Mouse (Mus musculus) adrenal gland, adult (tissue): ENCODE measurements around the gene Arhgef1.

Source experiments
- DNase-seq, 2 experiments: peaks; one replicate each; pipeline ENCODE4 v3.0.0; 2022 to 2023; ENCODE audit warnings: low spot score in 1 of 2; ENCODE audit not compliant: inconsistent age in 2 of 2

Arhgef1 gene

GRCm38 (mm10) chr7:24931651-24932050 lies 28.9 kb downstream of the Arhgef1 start:
- no peak for DNase-seq

- no peak for DNase-seq
Measured at GRCm38 (mm10) chr7:24943641-24944040, 40.9 kb downstream of the Arhgef1 start.

- no peak for DNase-seq
Measured at GRCm38 (mm10) chr7:24944257-24944950, 41.7 kb downstream of the Arhgef1 start, which contains the start of gene Gm4881. Gene Gm4881, minus strand, starts transcription at chr7:24944494.

- no peak for DNase-seq
Measured at GRCm38 (mm10) chr7:24947316-24948048, 44.8 kb downstream of the Arhgef1 start.

GRCm38 (mm10) chr7:24948774-24949173 lies 46.1 kb downstream of the Arhgef1 start:
- no peak for DNase-seq

GRCm38 (mm10) chr7:24949958-24950623 lies 47.4 kb downstream of the Arhgef1 start:
- peak; percentile 61 to 82 for DNase-seq

GRCm38 (mm10) chr7:24953966-24954365 lies 51.3 kb downstream of the Arhgef1 start:
- DNase-seq, result no peak

- DNase-seq, result no peak
Measured at GRCm38 (mm10) chr7:24954450-24954849, 51.7 kb downstream of the Arhgef1 start.

- no peak for DNase-seq
Measured at GRCm38 (mm10) chr7:24955226-24955625, 52.5 kb downstream of the Arhgef1 start.

GRCm38 (mm10) chr7:24964288-24964687 lies 61.6 kb downstream of the Arhgef1 start:
- DNase-seq, result no peak

GRCm38 (mm10) chr7:24964897-24965535 lies 62.3 kb downstream of the Arhgef1 start:
- peak; percentile 72 to 93 for DNase-seq

GRCm38 (mm10) chr7:24967966-24968365 lies 65.3 kb downstream of the Arhgef1 start:
- no peak for DNase-seq

- DNase-seq, result no peak
Measured at GRCm38 (mm10) chr7:24968463-24968862, 65.8 kb downstream of the Arhgef1 start.

GRCm38 (mm10) chr7:24969805-24970204 lies 67.1 kb downstream of the Arhgef1 start:
- DNase-seq, result no peak

- DNase-seq, result no peak
Measured at GRCm38 (mm10) chr7:24970341-24970740, 67.6 kb downstream of the Arhgef1 start.

- peak; percentile 42 to 70 for DNase-seq
Measured at GRCm38 (mm10) chr7:24971261-24971971, 68.7 kb downstream of the Arhgef1 start.

GRCm38 (mm10) chr7:24971972-24972893 lies 69.5 kb downstream of the Arhgef1 start, which contains the start of gene Rabac1:
Gene Rabac1, minus strand, starts transcription at chr7:24972754.
- peak; percentile 95 to 97 for DNase-seq

- peak in 1 of 2 experiments; percentile 52 for DNase-seq
Measured at GRCm38 (mm10) chr7:24973208-24973607, 70.5 kb downstream of the Arhgef1 start.

GRCm38 (mm10) chr7:24973902-24974301 lies 71.2 kb downstream of the Arhgef1 start:
- DNase-seq, result no peak
